Mouse (Mus musculus) CH12.LX (cell line): ENCODE measurements around the gene Rab1b. TPM values are rescaled to one million over a fixed set of nuclear protein-coding genes. Genes with fewer than 3 reads are reported as not detected.

Experiments used
- DNase-seq: peaks from one replicate; pipeline ENCODE4 v3.0.0-alpha.2; 2013; ENCODE audit errors: extremely low read depth
- H3K27ac ChIP-seq: 2 replicates; pipeline ENCODE4 v1.5.1; 2012; ENCODE audit warnings: low read depth, mild to moderate bottlenecking, control low read depth, moderate library complexity; ENCODE audit not compliant: insufficient read depth
- H3K27me3 ChIP-seq: replicated peaks from 2 replicates; pipeline ENCODE3; 2012; ENCODE audit warnings: inconsistent platforms
- H3K36me3 ChIP-seq, 2 experiments: replicated peaks in 1 of 2; 2 replicates each; pipeline versions ENCODE3 to v1.6.1; 2012; ENCODE audit warnings: inconsistent platforms in 1 of 2, low read length in 1 of 2, mild to moderate bottlenecking in 1 of 2, mixed read lengths in 1 of 2, moderate library complexity in 1 of 2; ENCODE audit not compliant: control insufficient read depth in 1 of 2, insufficient read depth in 1 of 2
- H3K4me1 ChIP-seq, 2 experiments: 2 replicates each; pipeline ENCODE4 v1.6.1; 2012; ENCODE audit warnings: inconsistent platforms in 1 of 2, moderate library complexity in 1 of 2; ENCODE audit not compliant: insufficient read depth in 2 of 2, control insufficient read depth in 1 of 2
- H3K4me2 ChIP-seq: 2 replicates; pipeline ENCODE4 v1.6.1; 2012; ENCODE audit warnings: low read depth, mild to moderate bottlenecking, control low read depth; ENCODE audit not compliant: poor library complexity, insufficient read depth, severe bottlenecking
- H3K4me3 ChIP-seq, 3 experiments: fragments of 150-350 bp in 1 of 3; sonication (generic) in 1 of 3; replicated peaks in 1 of 3; 2 replicates each; pipeline versions ENCODE3 to v1.5.1; 2011 to 2012; ENCODE audit warnings: low read depth in 2 of 3, low read length in 2 of 3, mild to moderate bottlenecking in 2 of 3, moderate library complexity in 2 of 3, control low read depth in 1 of 3, improper control_type of control experiment in 1 of 3, inconsistent platforms in 1 of 3, mixed read lengths in 1 of 3; ENCODE audit not compliant: poor library complexity in 1 of 3
- H3K79me2 ChIP-seq: replicated peaks from 2 replicates; pipeline ENCODE4 v1.6.1; 2012; ENCODE audit warnings: mild to moderate bottlenecking, moderate library complexity; ENCODE audit not compliant: control insufficient read depth, poor library complexity, insufficient read depth, severe bottlenecking; ENCODE audit errors: extremely low read depth
- H3K9ac ChIP-seq: 2 replicates; pipeline ENCODE4 v1.6.1; 2012; ENCODE audit warnings: low read depth, mild to moderate bottlenecking, control low read depth, moderate library complexity; ENCODE audit not compliant: insufficient read depth
- H3K9me3 ChIP-seq: replicated peaks from 2 replicates; pipeline ENCODE3; 2012; ENCODE audit warnings: low read length, inconsistent platforms, mixed read lengths
- BHLHE40 ChIP-seq: IDR thresholded peaks from 2 replicates; pipeline ENCODE4 v1.6.1; 2011; ENCODE audit warnings: mild to moderate bottlenecking, low read depth, low read length, improper control_type of control experiment
- CHD2 ChIP-seq: IDR thresholded peaks from 2 replicates; pipeline ENCODE4 v1.6.1; 2011; ENCODE audit warnings: low read length, improper control_type of control experiment
- ELF1 ChIP-seq: IDR thresholded peaks from 2 replicates; pipeline ENCODE4 v1.6.1; 2014; ENCODE audit warnings: low read depth, mild to moderate bottlenecking, inconsistent platforms, low read length, improper control_type of control experiment
- EP300 ChIP-seq: IDR thresholded peaks from 2 replicates; pipeline ENCODE4 v1.6.1; 2011; ENCODE audit warnings: low read length, improper control_type of control experiment
- ETS1 ChIP-seq: conservative IDR thresholded peaks from 2 replicates; pipeline ENCODE4 v1.6.1; 2012; ENCODE audit warnings: low read depth, mild to moderate bottlenecking, inconsistent platforms, low read length, improper control_type of control experiment, moderate library complexity
- GABPA ChIP-seq: IDR thresholded peaks from 2 replicates; pipeline ENCODE4 v1.6.1; 2012; ENCODE audit warnings: low read depth, low read length, improper control_type of control experiment, inconsistent platforms; ENCODE audit not compliant: insufficient replicate concordance
- HCFC1 ChIP-seq: IDR thresholded peaks from 2 replicates; pipeline ENCODE4 v1.6.1; 2012; ENCODE audit warnings: low read depth, mild to moderate bottlenecking, inconsistent platforms, low read length, improper control_type of control experiment
- IRF4 ChIP-seq: IDR thresholded peaks from 2 replicates; pipeline ENCODE4 v1.6.1; 2014; ENCODE audit warnings: low read depth, mild to moderate bottlenecking, inconsistent platforms, low read length, improper control_type of control experiment
- JUN ChIP-seq: IDR thresholded peaks from 2 replicates; pipeline ENCODE4 v1.6.1; 2011; ENCODE audit warnings: low read depth, mild to moderate bottlenecking, low read length, improper control_type of control experiment, moderate library complexity; ENCODE audit not compliant: insufficient read depth
- JUND ChIP-seq: conservative IDR thresholded peaks from 2 replicates; pipeline ENCODE4 v1.6.1; 2011; ENCODE audit warnings: low read depth, low read length, improper control_type of control experiment
- KAT2A ChIP-seq: IDR thresholded peaks from 2 replicates; pipeline ENCODE4 v1.6.1; 2012; ENCODE audit warnings: low read length, improper control_type of control experiment, inconsistent platforms; ENCODE audit not compliant: insufficient replicate concordance
- MAX ChIP-seq: IDR thresholded peaks from 2 replicates; pipeline ENCODE4 v1.6.1; 2011; ENCODE audit warnings: low read length, improper control_type of control experiment
- MYC ChIP-seq: IDR thresholded peaks from 2 replicates; pipeline ENCODE4 v1.6.1; 2011; ENCODE audit warnings: low read depth, mild to moderate bottlenecking, improper control_type of control experiment, low read length
- NELFE ChIP-seq: IDR thresholded peaks from 2 replicates; pipeline ENCODE4 v1.6.1; 2011; ENCODE audit warnings: low read depth, low read length, improper control_type of control experiment
- NRF1 ChIP-seq: IDR thresholded peaks from 2 replicates; pipeline ENCODE4 v1.6.1; 2014; ENCODE audit warnings: low read depth, mild to moderate bottlenecking, inconsistent platforms, low read length, improper control_type of control experiment, moderate library complexity
- POLR2AphosphoS2 ChIP-seq: IDR thresholded peaks from 2 replicates; pipeline ENCODE4 v1.6.1; 2011; ENCODE audit warnings: low read depth, low read length, improper control_type of control experiment
- RCOR1 ChIP-seq: conservative IDR thresholded peaks from 2 replicates; pipeline ENCODE4 v1.6.1; 2012; ENCODE audit warnings: low read depth, mild to moderate bottlenecking, inconsistent platforms, low read length, improper control_type of control experiment
- SIN3A ChIP-seq: IDR thresholded peaks from 2 replicates; pipeline ENCODE4 v1.6.1; 2012; ENCODE audit warnings: low read length, improper control_type of control experiment, inconsistent platforms
- SMC3 ChIP-seq: IDR thresholded peaks from 2 replicates; pipeline ENCODE4 v1.6.1; 2011; ENCODE audit warnings: low read depth, low read length, improper control_type of control experiment
- TCF12 ChIP-seq: IDR thresholded peaks from 2 replicates; pipeline ENCODE4 v1.6.1; 2014; ENCODE audit warnings: low read depth, mild to moderate bottlenecking, inconsistent platforms, low read length, improper control_type of control experiment
- USF1 ChIP-seq: IDR thresholded peaks from 2 replicates; pipeline ENCODE4 v1.6.1; 2014; ENCODE audit warnings: low read depth, mild to moderate bottlenecking, inconsistent platforms, low read length, improper control_type of control experiment
- USF2 ChIP-seq: conservative IDR thresholded peaks from 2 replicates; pipeline ENCODE4 v1.6.1; 2011; ENCODE audit warnings: low read depth, low read length, improper control_type of control experiment
- ZC3H11A ChIP-seq: IDR thresholded peaks from 2 replicates; pipeline ENCODE4 v1.6.1; 2012; ENCODE audit warnings: low read depth, mild to moderate bottlenecking, inconsistent platforms, low read length, improper control_type of control experiment
- ZMIZ1 ChIP-seq: IDR thresholded peaks from 2 replicates; pipeline ENCODE4 v1.6.1; 2012; ENCODE audit warnings: low read depth, mild to moderate bottlenecking, inconsistent platforms, low read length, improper control_type of control experiment
- ZNF384 ChIP-seq: IDR thresholded peaks from 2 replicates; pipeline ENCODE4 v1.6.1; 2012; ENCODE audit warnings: low read depth, low read length, improper control_type of control experiment, inconsistent platforms
- dilution Hi-C: fragments of 300-500 bp; cut with MboI; formaldehyde crosslinking; loops from 2 replicates; pipeline ENCODE4 v1.14.3; 2020; ENCODE audit warnings: low sequenced_read_pairs; ENCODE audit not compliant: extremely low pct_unique_long_range_greater_than_20kb, extremely low pct_ligation_motif_present
- in situ Hi-C: fragments of 300-500 bp; cut with MboI; formaldehyde crosslinking; loops from 3 replicates; pipeline ENCODE4 v1.14.3; 2019; ENCODE audit warnings: low sequenced_read_pairs, low pct_ligation_motif_present, low pct_unique_long_range_greater_than_20kb, mixed read lengths
- polyA plus RNA-seq: library from polyadenylated mRNA; unstranded; fragments of >175 nt; gene quantifications from 2 replicates; pipeline ENCODE4 v1.2.1, GENCODE M21; 2012; ENCODE audit warnings: low read depth; ENCODE audit not compliant: insufficient read length
- total RNA-seq, 2 experiments: library from RNA; depleted of rRNA; stranded (reverse); fragments of 300-350 nt in 1 of 2; fragments of >200 nt in 1 of 2; gene quantifications; 2 replicates each; pipeline ENCODE4 v1.2.3; 2012 to 2014

Rab1b gene
- total and polyA plus RNA-seq, 3 experiments, result 78.4 to 88.3 (median 87.1) TPM

DNA sequence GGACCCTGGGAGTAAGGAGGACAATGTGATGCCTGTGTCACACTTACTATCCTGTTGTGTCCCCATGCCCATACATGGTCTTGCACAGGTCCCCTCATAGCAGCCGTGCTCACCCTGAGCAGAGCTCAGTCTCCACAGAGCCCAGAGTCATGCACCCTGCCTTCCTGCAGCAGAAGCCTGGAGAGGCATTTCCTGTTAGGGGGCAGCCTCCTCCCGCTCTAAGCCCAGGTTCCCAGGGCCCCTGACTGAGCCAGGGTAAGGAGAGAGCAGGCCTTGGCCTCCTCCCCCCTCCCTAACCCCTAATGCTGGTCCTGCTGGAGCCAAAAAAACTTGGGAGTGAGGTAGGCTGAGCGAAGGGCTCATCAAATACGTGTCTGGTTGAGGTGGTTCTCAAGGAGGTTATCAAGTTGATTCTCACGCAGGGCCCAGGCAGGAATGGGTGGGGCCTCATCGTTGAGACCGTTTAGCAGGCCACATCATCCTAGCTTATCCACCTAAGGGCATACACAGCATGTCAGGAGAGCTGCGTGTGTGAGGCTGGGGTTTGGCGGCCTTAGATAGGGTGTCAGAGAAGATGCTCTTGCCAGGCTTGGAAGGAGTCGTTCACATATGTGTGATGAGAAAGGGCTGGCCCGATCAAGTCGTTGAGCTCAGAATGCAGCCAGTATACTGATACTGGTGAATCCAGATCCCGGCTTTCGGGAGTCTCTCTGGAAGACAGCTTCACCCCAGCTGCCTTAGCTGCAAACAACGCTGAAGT, 39.7 kb downstream of the Rab1b start:
- peaks cover 85% of the 10 kb centered on the region for H3K27me3 ChIP-seq
- H3K36me3 ChIP-seq, result no peaks in the 10 kb centered on the region
- H3K4me2 ChIP-seq, result no peak overlapping the region
- dilution Hi-C loops, result no loop called here
- H3K9ac ChIP-seq, result no peak overlapping the region
- H3K4me1 ChIP-seq, result peaks cover 0 to 7% of the 10 kb centered on the region in 2 experiments; a peak in 3 of 4 replicates
- no peaks in the 10 kb centered on the region for H3K9me3 ChIP-seq
- H3K27ac ChIP-seq, result no peak overlapping the region
- no peak for DNase-seq
- in situ Hi-C loops, result no loop called here
- TF ChIP-seq SMC3, result no peak
- no peak for TF ChIP-seq EP300
- no peak for TF ChIP-seq GABPA
- no peak for TF ChIP-seq NELFE
- no peak for TF ChIP-seq HCFC1
- TF ChIP-seq BHLHE40, result no peak
- no peak for TF ChIP-seq JUND
- no peak for TF ChIP-seq USF1
- TF ChIP-seq NRF1, result no peak
- no peak for TF ChIP-seq MYC
- no peak for TF ChIP-seq USF2
- no peak for TF ChIP-seq RCOR1
- no peak for TF ChIP-seq ZC3H11A
- TF ChIP-seq IRF4, result no peak
- TF ChIP-seq, all 38 proteins: peak for 0
- H3K4me3 ChIP-seq, result no peak overlapping the region
- no peaks in the 10 kb centered on the region for H3K79me2 ChIP-seq

DNA sequence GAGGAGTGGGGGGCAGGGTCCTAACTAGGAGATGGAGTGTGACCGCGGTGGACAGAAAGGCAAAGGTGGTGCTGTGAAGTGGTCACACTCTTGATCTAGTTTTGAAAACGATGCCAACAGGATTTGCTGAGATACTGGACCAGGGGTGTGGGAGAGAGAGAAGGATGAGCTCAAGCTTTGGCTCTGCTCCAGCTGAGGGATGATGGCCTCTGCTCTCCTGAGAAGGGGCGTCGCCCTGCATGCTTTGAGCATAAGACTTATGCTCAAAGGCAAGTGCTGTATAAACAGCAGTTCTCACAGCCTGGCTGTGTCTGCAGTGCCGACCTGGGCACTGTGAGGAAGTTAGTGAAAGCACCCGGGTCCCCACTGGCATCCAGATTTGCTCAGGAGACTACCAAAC, 41.8 kb downstream of the Rab1b start:
- no peak overlapping the region for H3K4me2 ChIP-seq

More for the DNA sequence above, 41.8 kb downstream of the Rab1b start:
- no peaks in the 10 kb centered on the region for H3K36me3 ChIP-seq
- no peak overlapping the region for H3K9ac ChIP-seq
- H3K79me2 ChIP-seq, result no peaks in the 10 kb centered on the region
- TF ChIP-seq CHD2 (no peak), SIN3A (no peak), JUN (no peak), IRF4 (no peak), EP300 (no peak), JUND (no peak), TCF12 (no peak), KAT2A (no peak), ETS1 (no peak), ZNF384 (no peak), POLR2AphosphoS2 (no peak), ELF1 (no peak), MAX (no peak), GABPA (no peak), ZMIZ1 (no peak)
- TF ChIP-seq, all 38 proteins: peak for 0
- no peak for DNase-seq
- H3K27me3 ChIP-seq, result peaks cover 78% of the 10 kb centered on the region
- dilution Hi-C loops, result no loop called here
- H3K4me3 ChIP-seq, result no peak overlapping the region
- H3K4me1 ChIP-seq, result no peaks in the 10 kb centered on the region; a peak in 1 of 4 replicates
- no peak overlapping the region for H3K27ac ChIP-seq
- no peaks in the 10 kb centered on the region for H3K9me3 ChIP-seq
- in situ Hi-C loops, result no loop called here
